Mouse (Mus musculus) hindbrain, embryonic 14.5 days (tissue): ENCODE data around the gene Gm36176. TPM values are rescaled to one million over a fixed set of nuclear protein-coding genes. Genes with fewer than 3 reads are reported as not detected.

Source experiments
- ATAC-seq: fragments of 200-750 bp; cut with Nextera tagmentation; 2 replicates; pipeline ENCODE4 v1.8.0; 2017; ENCODE audit warnings: moderate number of reproducible peaks, mild to moderate bottlenecking, moderate TSS enrichment, moderate library complexity; ENCODE audit not compliant: low FRiP score
- DNase-seq: peaks from one replicate; pipeline ENCODE4 v3.0.0-alpha.2; 2015; ENCODE audit warnings: low spot score
- H3K27ac ChIP-seq: fragments of 300-500 bp; sonication (generic); 2 replicates; pipeline ENCODE4 v1.5.1; 2014; ENCODE audit warnings: mild to moderate bottlenecking, moderate library complexity
- H3K27me3 ChIP-seq: fragments of 300-500 bp; sonication (generic); 2 replicates; pipeline ENCODE4 v1.6.1; 2014; ENCODE audit warnings: mild to moderate bottlenecking, low read length, mixed read lengths; ENCODE audit not compliant: control insufficient read depth, insufficient read depth
- H3K36me3 ChIP-seq: fragments of 300-500 bp; sonication (generic); replicated peaks from 2 replicates; pipeline ENCODE4 v1.6.1; 2014; ENCODE audit not compliant: control insufficient read depth, insufficient read depth
- H3K4me1 ChIP-seq: fragments of 300-500 bp; sonication (generic); replicated peaks from 2 replicates; pipeline ENCODE4 v1.6.1; 2014; ENCODE audit warnings: antibody characterized with exemption, low read length, mixed read lengths; ENCODE audit not compliant: control insufficient read depth, insufficient read depth
- H3K4me2 ChIP-seq: fragments of 300-500 bp; sonication (generic); replicated peaks from 2 replicates; pipeline ENCODE4 v1.6.1; 2014; ENCODE audit warnings: mild to moderate bottlenecking, moderate library complexity
- H3K4me3 ChIP-seq: fragments of 300-500 bp; sonication (generic); replicated peaks from 2 replicates; pipeline ENCODE4 v1.5.1; 2014; ENCODE audit warnings: mild to moderate bottlenecking, low read length
- H3K9ac ChIP-seq: fragments of 300-500 bp; sonication (generic); 2 replicates; pipeline ENCODE4 v1.6.1; 2014
- H3K9me3 ChIP-seq: fragments of 300-500 bp; sonication (generic); 2 replicates; pipeline ENCODE4 v1.6.1; 2016; ENCODE audit warnings: low read length; ENCODE audit not compliant: control insufficient read depth
- WGBS: fragments of 180-500 bp; shearing (Covaris S2); extraction: QIAGEN DNeasy Blood & Tissue Kit; methylation state at CpG from one replicate; pipeline ENCODE4 v1.1.7; 2014; 5-methylcytosine and 5-hydroxymethylcytosine counted together
- polyA plus RNA-seq: library from polyadenylated mRNA; unstranded; fragments of >200 nt; fragmentation: Nextera tagmentation; extraction: Ambion mirVana; gene quantifications from 2 replicates; pipeline ENCODE4 v1.2.1, GENCODE M21; 2014

Gm36176 gene
- polyA plus RNA-seq, 1 experiment from 2014 or later = not detected

DNA sequence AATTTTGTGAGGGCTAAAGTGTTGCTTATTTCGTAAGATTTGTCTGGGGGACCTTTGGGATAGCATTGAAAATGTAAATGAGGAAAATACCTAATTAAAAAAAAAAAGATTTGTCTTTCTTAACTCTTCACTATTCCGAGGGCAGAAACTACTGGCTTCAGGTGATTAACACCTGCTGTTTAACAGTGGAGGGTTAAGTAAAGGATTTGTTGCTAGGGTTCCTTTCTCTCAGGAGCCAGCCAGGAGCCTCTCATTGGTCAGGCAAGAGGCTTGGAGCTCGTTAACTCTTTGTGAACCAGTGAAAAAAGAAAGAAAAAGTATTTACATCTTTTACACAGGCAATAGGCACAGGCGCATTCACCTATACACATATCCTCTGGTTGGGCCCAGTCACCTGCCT, 27.4 kb upstream of the Gm36176 start:
- no peak for ATAC-seq
- Histone ChIP-seq H3K9me3 (0 out of 2 replicates have a peak, but pooled peaks cover 5% of the 10 kb centered on the region), H3K9ac (no peak overlapping the region), H3K4me3 (no peak overlapping the region), H3K36me3 (no peaks in the 10 kb centered on the region), H3K27me3 (no peaks in the 10 kb centered on the region), H3K27ac (no peak overlapping the region), H3K4me1 (no peaks in the 10 kb centered on the region), H3K4me2 (no peak overlapping the region)
- WGBS = 45% methylated on average over 4 of the region's 4 CpGs
- no peak for DNase-seq

DNA sequence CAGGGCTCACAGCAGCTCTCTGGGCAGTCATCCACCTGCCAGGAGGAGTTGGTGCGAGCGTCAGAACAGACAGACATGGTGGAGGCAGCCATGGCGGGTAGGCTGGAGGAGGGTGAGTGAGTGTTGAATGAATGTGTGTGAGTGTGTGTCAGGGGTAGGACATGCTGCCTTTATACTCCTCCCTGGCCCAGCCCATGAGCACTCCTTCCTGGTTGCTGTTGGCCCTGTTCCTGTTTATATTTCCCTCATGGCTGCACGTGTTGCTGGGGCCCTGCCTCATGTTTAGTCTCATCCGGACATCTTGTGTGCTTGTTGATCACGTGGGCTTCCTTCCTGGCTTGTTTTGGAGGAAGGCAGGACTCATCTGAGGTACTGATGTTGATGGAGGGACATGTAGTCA, 19.7 kb upstream of the Gm36176 start, which contains the start of gene Krtap10-4:
TSS of gene Krtap10-4 (minus strand) at position 145 of the 400 bp plus-strand sequence.
- Histone ChIP-seq H3K9ac (no peak within 1 kb of the TSS), H3K9me3 (0 out of 2 replicates have a peak, but pooled peaks cover 5% of the 10 kb centered on the region), H3K4me3 (no peak within 1 kb of the TSS), H3K27me3 (no peaks in the 10 kb centered on the region), H3K4me1 (no peaks in the 10 kb centered on the region), H3K4me2 (no peak within 1 kb of the TSS), H3K27ac (no peak within 1 kb of the TSS), H3K36me3 (no peaks in the 10 kb centered on the region)
- 79% methylated on average over 6 of the region's 6 CpGs for WGBS
- DNase-seq = no peak
- ATAC-seq = no peak

GRCm38 (mm10) chr10:77835647-77836046, 11.0 kb upstream of the Gm36176 start, which contains the start of gene Krtap10-10:
Gene Krtap10-10 (plus strand): TSS chr10:77835947.
- Histone ChIP-seq H3K27me3 (no peaks in the 10 kb centered on the region), H3K9ac (no peak within 1 kb of the TSS), H3K4me2 (no peak within 1 kb of the TSS), H3K4me1 (no peaks in the 10 kb centered on the region), H3K9me3 (0 out of 2 replicates have a peak, but pooled peaks cover 4% of the 10 kb centered on the region), H3K27ac (no peak within 1 kb of the TSS), H3K4me3 (no peak within 1 kb of the TSS), H3K36me3 (no peaks in the 10 kb centered on the region)
- DNase-seq = no peak
- 70% methylated on average over 9 of the region's 9 CpGs for WGBS
- ATAC-seq = no peak

DNA sequence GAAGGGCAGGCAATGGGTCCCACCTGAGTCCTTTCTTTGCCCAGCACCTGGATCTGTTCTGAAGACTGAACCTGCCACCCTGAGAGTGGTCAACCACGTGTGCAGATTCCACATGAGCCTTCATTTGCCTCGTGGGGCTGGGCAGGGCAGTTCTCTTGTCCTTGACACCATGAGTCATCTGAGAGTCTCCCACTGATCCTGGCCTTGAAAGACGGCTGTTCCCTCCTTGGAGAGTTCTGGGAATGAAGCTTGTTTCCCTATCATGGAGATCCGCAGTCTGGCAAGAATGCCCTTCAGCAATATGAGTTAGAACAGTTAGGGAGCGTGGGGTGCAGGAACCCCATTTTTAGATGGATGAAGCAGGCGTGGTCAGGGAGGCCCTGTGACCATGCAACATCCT, 7.6 kb upstream of the Gm36176 start:
- H3K9me3 ChIP-seq = peaks cover 11% of the 10 kb centered on the region
- no peak overlapping the region for H3K9ac ChIP-seq
- ATAC-seq (no peak), DNase-seq (no peak)
- H3K4me1 ChIP-seq = no peaks in the 10 kb centered on the region
- 80% methylated on average over 6 of the region's 6 CpGs for WGBS
- H3K4me2 ChIP-seq = no peak overlapping the region
- H3K4me3 ChIP-seq = no peak overlapping the region
- H3K27me3 ChIP-seq = no peaks in the 10 kb centered on the region
- H3K36me3 ChIP-seq = no peaks in the 10 kb centered on the region
- H3K27ac ChIP-seq = no peak overlapping the region

DNA sequence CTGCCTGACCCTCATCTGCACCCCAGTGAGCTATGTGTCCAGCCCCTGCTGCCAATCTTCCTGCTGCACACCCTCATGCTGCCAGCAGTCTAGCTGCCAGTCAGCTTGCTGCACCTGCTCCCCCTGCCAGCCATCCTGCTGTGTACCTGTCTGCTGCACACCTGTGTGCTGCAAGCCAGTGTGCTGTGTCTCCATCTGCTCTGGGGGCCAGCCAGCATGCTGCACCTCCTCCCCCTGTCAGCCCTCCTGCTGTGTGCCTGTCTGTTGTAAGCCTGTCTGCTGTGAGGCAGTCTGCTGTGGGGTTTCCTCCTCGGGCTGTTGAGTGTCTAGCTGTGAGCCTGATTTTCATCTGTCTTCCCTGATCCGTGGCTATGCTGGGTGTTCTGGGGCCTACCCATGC, 358 bp downstream of the Gm36176 start:
- H3K27ac ChIP-seq = no peak overlapping the region
- H3K9me3 ChIP-seq = peaks cover 24% of the 10 kb centered on the region
- no peaks in the 10 kb centered on the region for H3K27me3 ChIP-seq
- DNase-seq (no peak), ATAC-seq (peak; percentile 43; the same call in 1 of the 2 replicates)
- WGBS = 12% methylated on average over 2 of the region's 2 CpGs
- H3K4me1 ChIP-seq = no peaks in the 10 kb centered on the region
- no peaks in the 10 kb centered on the region for H3K36me3 ChIP-seq
- no peak overlapping the region for H3K4me3 ChIP-seq
- no peak overlapping the region for H3K4me2 ChIP-seq
- no peak overlapping the region for H3K9ac ChIP-seq

GRCm38 (mm10) chr10:77847538-77847937, 935 bp downstream of the Gm36176 start:
- Histone ChIP-seq H3K36me3 (no peaks in the 10 kb centered on the region), H3K27ac (no peak overlapping the region), H3K4me1 (no peaks in the 10 kb centered on the region), H3K4me3 (no peak overlapping the region), H3K9ac (no peak overlapping the region), H3K9me3 (peaks cover 24% of the 10 kb centered on the region), H3K27me3 (no peaks in the 10 kb centered on the region), H3K4me2 (no peak overlapping the region)
- ATAC-seq = no peak
- DNase-seq = no peak
- 85% methylated on average over 2 of the region's 2 CpGs for WGBS

DNA sequence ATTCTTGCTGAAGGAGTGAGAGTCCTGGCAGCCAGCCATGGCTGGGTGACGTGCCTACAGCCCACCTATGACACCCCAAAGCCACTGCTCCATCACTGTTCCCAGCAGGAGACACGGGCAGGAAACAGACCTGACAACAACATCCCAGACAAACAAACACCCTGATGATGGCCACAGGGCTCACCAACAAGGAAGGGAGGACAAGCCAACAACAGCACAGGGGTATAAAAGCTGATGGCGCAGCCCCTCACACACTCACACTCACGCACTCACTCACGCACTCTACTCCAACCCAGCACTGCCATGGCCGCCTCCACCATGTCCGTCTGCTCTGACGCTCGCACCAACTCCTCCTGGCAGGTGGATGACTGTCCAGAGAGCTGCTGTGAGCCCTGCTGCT, 6.0 kb downstream of the Gm36176 start, which contains the start of gene Gm10318:
TSS of gene Gm10318 (plus strand) at position 301 of the 400 bp plus-strand sequence.
- WGBS = 70% methylated on average over 9 of the region's 9 CpGs
- H3K9ac ChIP-seq = no peak within 1 kb of the TSS
- no peaks in the 10 kb centered on the region for H3K36me3 ChIP-seq
- no peak within 1 kb of the TSS for H3K4me3 ChIP-seq
- H3K9me3 ChIP-seq = peaks cover 4% of the 10 kb centered on the region; the same call in 1 of the 2 replicates
- H3K27ac ChIP-seq = no peak within 1 kb of the TSS
- H3K4me1 ChIP-seq = no peaks in the 10 kb centered on the region
- DNase-seq (no peak), ATAC-seq (no peak)
- H3K4me2 ChIP-seq = no peak within 1 kb of the TSS
- no peaks in the 10 kb centered on the region for H3K27me3 ChIP-seq

DNA sequence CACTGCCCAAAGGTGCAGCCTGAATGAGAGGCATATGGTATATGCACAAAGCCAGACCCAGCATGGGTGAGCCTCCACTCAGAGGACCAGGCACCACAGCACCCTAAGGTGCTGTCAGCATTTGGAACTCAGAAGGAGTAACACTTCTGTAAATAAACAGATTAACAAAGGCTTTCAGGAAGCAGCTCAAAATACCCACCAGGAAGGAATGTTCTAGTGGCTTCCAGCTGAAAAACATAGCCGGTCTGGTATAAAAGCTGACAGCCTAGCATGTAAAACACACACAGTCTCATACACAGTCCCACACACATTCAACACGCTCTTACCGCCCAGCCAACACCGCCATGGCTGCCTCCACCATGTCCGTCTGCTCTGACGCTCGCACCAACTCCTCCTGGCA, 15.1 kb downstream of the Gm36176 start, which contains the start of gene Gm3285:
TSS of gene Gm3285 (plus strand) at position 301 of the 400 bp plus-strand sequence.
- H3K4me3 ChIP-seq = no peak within 1 kb of the TSS
- 45% methylated on average over 7 of the region's 7 CpGs for WGBS
- no peak within 1 kb of the TSS for H3K27ac ChIP-seq
- ATAC-seq (no peak), DNase-seq (no peak)
- no peaks in the 10 kb centered on the region for H3K36me3 ChIP-seq
- no peaks in the 10 kb centered on the region for H3K9me3 ChIP-seq
- no peak within 1 kb of the TSS for H3K4me2 ChIP-seq
- no peaks in the 10 kb centered on the region for H3K4me1 ChIP-seq
- no peak within 1 kb of the TSS for H3K9ac ChIP-seq
- H3K27me3 ChIP-seq = no peaks in the 10 kb centered on the region

DNA sequence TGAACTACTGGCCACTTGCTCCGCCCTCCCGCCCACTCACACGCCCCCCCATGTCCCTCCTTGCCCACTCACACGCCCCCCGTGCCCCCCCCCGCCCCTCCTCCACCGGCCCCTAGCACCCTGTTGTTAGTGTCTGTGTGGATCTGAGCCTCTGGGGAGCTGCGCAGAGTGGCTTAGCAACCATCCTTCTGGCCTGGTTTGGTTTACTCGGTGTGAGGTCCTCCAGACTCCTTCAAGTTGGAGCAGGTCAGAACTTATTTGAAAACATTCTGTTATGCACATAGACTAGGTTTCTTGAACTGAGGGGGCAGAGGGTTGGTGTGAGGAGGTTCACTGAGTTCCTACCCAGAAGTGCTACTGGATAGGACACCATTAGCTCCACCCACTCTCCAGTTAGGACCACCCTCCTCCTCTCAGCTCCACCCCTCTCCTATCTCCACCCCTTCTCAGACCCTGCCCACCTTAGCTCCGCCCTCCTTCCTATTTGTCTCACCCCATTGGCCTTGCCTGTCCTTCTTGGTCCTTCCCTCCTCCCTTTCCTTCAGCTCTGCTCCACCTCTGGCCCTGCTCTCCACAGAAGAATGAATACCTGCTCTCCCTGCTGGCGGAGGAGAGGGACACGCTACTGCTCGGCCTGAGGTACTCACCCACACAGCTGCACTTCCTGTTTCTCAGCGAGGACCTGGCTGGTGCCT, 17.6 kb downstream of the Gm36176 start:
- no peaks in the 10 kb centered on the region for H3K9me3 ChIP-seq
- H3K9ac ChIP-seq = peak overlapping the region; percentile 4; the same call in 1 of the 2 replicates
- H3K36me3 ChIP-seq = no peaks in the 10 kb centered on the region
- H3K27me3 ChIP-seq = no peaks in the 10 kb centered on the region
- no peaks in the 10 kb centered on the region for H3K4me1 ChIP-seq
- WGBS = 48% methylated on average over 14 of the region's 14 CpGs
- H3K27ac ChIP-seq = no peak overlapping the region
- DNase-seq (no peak), ATAC-seq (peak; percentile 70)
- peak overlapping the region; percentile 34 for H3K4me2 ChIP-seq
- peak overlapping the region; percentile 14 for H3K4me3 ChIP-seq
